Mouse (Mus musculus) brain, embryonic 14.5 days (tissue): Measurements from ENCODE around the gene Isl2. TPM values are rescaled to one million over a fixed set of nuclear protein-coding genes. Genes with fewer than 3 reads are reported as not detected.

Experiments
- DNase-seq: peaks from one replicate; pipeline ENCODE4 v3.0.0-alpha.2; 2011; ENCODE audit warnings: low read depth
- CTCF ChIP-seq: fragments of 200-500 bp; IDR thresholded peaks from 2 replicates; pipeline ENCODE4 v1.5.1; 2012; ENCODE audit warnings: inconsistent platforms, mild to moderate bottlenecking, moderate library complexity, borderline replicate concordance; ENCODE audit not compliant: insufficient read depth, insufficient read length; ENCODE audit errors: extremely low read depth
- POLR2A ChIP-seq: fragments of 200-500 bp; IDR thresholded peaks from 2 replicates; pipeline ENCODE4 v1.6.1; 2012; ENCODE audit warnings: mild to moderate bottlenecking, inconsistent platforms, borderline replicate concordance; ENCODE audit not compliant: poor library complexity, insufficient read depth, insufficient read length, severe bottlenecking; ENCODE audit errors: extremely low read depth
- polyA plus RNA-seq: library from polyadenylated mRNA; depleted of rRNA; stranded (reverse); fragments of >200 nt; gene quantifications from 2 replicates; pipeline ENCODE4 v1.2.3, GENCODE M21; 2012

The Isl2 gene
- polyA plus RNA-seq, 1 experiment, result 3.7 TPM

GRCm38 (mm10) chr9:55541681-55542365 is 3.4 kb downstream of the Isl2 start:
- TF ChIP-seq CTCF, result no peak
- TF ChIP-seq POLR2A, result no peak
- DNase-seq, result peak; percentile 55

DNA sequence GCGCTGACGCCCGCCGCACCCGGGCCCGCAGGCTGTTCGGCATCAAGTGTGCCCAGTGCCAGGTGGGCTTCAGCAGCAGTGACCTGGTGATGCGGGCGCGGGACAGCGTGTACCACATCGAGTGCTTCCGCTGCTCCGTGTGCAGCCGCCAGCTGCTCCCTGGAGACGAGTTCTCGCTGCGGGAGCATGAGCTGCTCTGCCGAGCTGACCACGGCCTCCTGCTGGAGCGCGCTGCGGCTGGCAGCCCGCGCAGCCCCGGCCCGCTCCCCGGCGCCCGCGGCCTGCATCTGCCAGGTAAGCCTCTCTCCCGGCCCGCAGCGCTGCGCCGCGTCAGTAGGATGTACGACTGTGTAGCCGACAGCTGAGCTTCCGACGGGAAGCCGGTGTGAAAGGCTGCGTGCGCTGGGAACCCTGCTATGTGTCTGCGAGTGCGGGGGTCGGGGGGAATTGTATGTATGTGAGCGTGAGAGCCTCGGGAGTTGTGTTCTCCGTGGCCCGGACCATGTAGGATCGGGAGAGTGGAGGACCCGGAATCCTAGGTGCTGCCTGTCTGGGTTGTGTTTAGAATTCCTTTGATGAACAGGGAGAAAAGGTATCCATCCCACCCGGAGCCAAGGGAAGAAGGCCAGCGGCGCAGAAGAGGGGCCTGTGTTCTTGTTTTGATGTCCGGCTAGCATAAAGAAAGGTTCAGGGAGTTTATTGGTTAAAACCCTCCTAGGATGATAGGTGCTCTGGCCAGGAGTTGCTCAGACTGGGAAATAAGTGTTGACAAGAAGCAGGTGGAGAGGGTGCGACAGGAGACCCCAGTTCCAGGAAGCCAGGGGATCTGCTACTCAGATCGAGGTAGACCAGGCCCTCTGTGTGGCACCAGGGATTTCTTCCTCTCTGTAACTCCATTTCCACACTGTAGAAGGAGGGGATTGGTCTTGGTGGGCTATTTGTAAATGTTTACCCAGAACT is 4.2 kb downstream of the Isl2 start:
- DNase-seq, result peak; percentile 30
- no peak for TF ChIP-seq POLR2A
- no peak for TF ChIP-seq CTCF

DNA sequence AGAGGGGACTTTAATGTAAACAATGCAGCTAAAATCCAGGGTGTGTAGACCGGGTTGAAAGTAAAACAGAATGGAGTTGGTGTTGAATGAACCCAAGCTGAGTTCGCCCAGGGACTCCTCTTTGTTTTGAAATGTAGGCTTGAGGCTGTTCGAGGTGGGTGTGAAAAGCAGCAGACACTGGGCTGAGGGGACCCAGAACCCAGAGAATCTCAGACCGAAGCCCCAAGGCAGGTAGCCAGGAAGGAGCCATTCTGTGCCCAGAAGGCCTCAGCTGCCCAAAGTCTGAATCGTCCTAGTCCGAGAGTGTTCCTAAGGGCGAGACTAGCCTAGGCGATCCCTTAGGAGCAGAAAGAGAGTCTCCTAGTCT is 4.8 kb downstream of the Isl2 start:
- TF ChIP-seq CTCF, result no peak
- TF ChIP-seq POLR2A, result no peak
- no peak for DNase-seq

GRCm38 (mm10) chr9:55543703-55544401 is 5.4 kb downstream of the Isl2 start:
- TF ChIP-seq POLR2A, result no peak
- no peak for TF ChIP-seq CTCF
- peak; percentile 75 for DNase-seq

GRCm38 (mm10) chr9:55544861-55545555 is 6.5 kb downstream of the Isl2 start:
- DNase-seq, result peak; percentile 59
- no peak for TF ChIP-seq POLR2A
- TF ChIP-seq CTCF, result no peak

GRCm38 (mm10) chr9:55545556-55546175 is 7.2 kb downstream of the Isl2 start:
- TF ChIP-seq POLR2A, result no peak
- TF ChIP-seq CTCF, result no peak
- no peak for DNase-seq

DNA sequence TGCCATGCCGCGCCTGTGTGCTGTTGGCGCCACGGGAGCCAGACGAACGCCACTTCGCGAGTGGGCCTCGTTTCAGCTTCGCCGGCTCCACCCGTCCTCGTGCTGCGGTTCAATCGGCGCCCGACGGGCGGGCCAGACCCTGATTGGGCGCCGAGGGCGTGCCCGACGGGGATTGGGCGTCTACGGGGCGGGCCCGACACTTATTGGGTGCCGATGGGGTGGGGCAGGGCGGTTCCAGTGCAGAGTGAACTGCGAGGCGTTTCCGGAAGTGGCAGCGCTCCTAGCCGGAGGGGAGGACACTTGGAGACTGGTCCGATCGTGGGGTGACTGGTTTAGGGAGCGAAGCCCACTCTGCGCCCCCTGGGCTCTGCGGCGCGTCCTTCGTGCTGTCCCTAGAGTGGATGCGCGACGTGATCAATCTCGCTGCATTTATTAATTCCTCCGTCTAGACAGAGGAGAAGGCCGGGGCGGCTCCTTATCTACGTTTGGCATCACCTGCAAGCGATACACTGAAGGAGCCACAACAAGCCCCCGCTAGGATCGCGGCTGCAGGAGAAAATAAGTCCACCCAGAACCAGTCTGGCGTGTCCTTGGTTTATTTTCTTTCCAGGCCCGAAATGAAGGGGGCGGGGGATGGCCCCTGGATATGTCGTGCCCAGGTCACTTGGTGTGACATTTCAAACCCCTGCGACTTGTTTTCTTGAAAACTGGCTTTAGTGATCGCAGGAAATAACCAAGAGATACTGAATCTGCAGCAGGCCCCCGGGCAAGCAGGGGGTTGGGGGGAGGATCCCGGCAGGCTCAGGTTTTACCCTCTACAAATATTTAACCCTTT is 7.9 kb downstream of the Isl2 start:
- DNase-seq, result peak; percentile 54
- TF ChIP-seq POLR2A (no peak), CTCF (no peak)

GRCm38 (mm10) chr9:55548871-55549270 is 10.4 kb downstream of the Isl2 start:
- TF ChIP-seq CTCF (no peak), POLR2A (no peak)
- DNase-seq, result no peak

- no peak for DNase-seq
- peak; percentile 48; the same call in 1 of the 2 replicates for TF ChIP-seq CTCF
- TF ChIP-seq POLR2A, result no peak
Measured at GRCm38 (mm10) chr9:55549302-55549890, 10.9 kb downstream of the Isl2 start.

GRCm38 (mm10) chr9:55554986-55555385 is 16.5 kb downstream of the Isl2 start:
- no peak for DNase-seq
- no peak for TF ChIP-seq POLR2A
- TF ChIP-seq CTCF, result no peak

DNA sequence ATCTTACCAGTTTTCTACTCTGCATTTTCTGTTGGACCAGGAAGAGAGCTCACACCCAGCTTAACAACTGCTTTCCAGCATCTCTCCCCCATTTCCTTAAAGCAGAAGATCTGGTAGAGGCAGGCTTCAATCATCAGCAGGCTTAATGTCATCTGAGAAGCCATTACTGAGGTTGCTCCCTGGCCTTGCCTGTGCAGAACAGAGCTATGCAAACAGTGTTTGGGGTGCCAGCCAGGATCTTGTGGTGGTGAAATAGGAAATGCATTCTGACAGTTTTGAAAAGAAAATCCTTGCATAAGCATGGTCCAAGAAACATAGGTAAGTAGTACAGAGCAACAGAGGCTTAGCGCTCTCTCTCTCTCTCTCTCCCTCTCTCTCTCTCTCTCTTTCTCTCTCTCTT is 22.5 kb downstream of the Isl2 start:
- no peak for DNase-seq
- no peak for TF ChIP-seq POLR2A
- no peak for TF ChIP-seq CTCF
